Mouse (Mus musculus): Measurements from ENCODE around the gene Adipor1.
"Not testable (repeated sequence)": the region's sequence is repeated elsewhere in the genome, so short reads cannot be mapped to it uniquely, and the experiment has no call there.

Adipor1 gene

DNA sequence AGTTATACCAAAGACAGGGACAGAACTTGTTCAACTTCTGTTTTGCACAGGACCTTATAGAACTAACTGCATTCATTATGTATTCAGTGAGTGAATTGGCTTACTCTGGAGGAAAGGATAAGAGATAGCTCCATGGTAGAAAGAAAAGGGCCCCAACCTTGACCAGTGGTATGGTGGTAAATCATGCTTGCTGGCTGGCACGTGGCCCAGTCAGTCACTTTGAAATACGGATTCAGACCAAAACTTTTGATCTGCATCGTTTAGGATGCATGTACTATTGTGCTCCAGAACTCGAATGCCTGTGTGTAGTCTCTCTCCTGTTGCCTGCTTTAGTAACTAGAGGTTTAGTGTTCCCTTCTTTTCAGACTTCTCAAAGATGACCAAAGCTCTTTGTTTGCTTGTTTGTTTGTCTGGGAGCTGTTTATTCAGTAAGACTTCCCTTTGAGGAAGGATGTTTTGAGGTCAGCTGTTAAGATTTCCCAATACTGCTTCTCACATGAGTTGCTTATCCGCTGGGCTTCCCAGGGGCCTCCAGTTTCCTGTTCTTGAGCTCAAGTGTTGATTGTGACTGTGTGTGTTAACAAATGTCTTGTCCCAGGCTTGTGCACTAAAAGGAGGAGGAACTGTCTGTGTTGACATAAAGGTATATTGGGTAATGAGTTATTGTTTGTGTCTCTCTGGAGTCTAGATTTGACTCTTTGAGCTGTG is 4.7 kb downstream of the Adipor1 start:
- peak in 1 of 2 experiments; percentile 57 for DNase-seq

- no peak for DNase-seq
These were observed 8.7 kb downstream of the Adipor1 start for GRCm38 (mm10) chr1:134423911-134424310.

GRCm38 (mm10) chr1:134426289-134426688 is 11.1 kb downstream of the Adipor1 start:
- DNase-seq, result no peak

- peak in 1 of 2 experiments; percentile 48 for DNase-seq
These were observed 17.8 kb downstream of the Adipor1 start for GRCm38 (mm10) chr1:134433002-134433401.

GRCm38 (mm10) chr1:134433473-134433872 is 18.3 kb downstream of the Adipor1 start:
- DNase-seq, result no peak

DNA sequence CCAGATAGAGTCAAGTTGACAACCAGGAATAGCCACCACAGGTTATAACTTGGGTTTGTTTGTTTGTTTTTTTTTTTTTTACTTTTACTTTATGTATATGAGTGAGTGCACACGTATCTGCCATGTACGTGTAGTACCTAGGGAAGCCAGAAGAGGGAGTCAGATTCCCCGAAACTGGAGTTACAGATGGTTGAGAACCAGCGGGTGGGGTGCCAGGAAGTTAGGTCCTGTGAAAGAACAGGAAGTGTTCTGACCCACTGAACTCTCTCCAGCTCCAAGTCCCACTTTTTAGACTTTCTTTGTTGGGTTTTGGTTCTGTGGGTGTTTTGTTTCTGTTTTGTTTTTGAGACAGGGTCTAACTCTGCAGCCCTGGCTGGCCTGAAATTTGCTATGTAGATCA is 20.2 kb downstream of the Adipor1 start:
- DNase-seq, result peak; percentile 51 to 57

- no peak for DNase-seq
These were observed 25.3 kb downstream of the Adipor1 start for GRCm38 (mm10) chr1:134440437-134440836.

- not testable (repeated sequence) for DNase-seq
These were observed 26.6 kb downstream of the Adipor1 start for GRCm38 (mm10) chr1:134441737-134442136.

DNA sequence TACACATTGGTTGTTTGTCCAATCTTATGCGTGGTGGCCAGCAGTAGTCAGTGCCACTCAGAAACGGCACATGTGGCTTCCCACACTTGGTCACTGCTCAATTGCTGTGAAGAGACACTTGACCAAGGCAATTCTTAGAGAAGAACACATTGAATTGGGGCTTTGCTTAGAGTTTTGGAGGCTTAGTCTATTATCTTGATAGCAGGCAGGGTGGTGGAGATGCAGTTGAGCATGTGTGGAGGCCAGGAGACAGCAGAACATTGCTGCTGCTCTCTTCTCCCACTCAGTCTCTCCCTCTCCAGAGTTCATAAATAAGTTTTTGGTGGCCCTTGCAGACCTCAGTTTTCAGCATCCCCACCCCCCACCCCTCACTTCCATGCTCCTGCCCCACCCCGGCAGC is 27.2 kb downstream of the Adipor1 start:
- DNase-seq, result no peak

DNA sequence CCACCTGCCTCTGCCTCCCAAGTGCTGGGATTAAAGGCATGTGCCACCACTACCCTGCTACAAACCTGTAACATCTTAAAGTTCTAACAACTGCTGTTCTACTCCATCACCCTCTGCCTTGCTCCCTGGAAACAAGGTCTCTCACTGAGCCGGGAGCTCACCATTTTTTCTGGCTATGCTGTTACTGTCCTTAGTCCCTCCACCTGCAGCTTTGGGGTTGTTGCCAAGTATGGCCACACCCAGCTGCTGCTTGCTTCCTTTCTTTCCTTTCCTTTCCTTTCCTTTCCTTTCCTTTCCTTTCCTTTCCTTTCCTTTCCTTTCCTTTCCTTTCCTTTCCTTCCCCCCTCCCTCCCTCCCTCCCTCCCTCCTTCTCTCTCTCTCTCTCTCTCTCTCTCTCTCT is 28.1 kb downstream of the Adipor1 start:
- not testable (repeated sequence) for DNase-seq

DNA sequence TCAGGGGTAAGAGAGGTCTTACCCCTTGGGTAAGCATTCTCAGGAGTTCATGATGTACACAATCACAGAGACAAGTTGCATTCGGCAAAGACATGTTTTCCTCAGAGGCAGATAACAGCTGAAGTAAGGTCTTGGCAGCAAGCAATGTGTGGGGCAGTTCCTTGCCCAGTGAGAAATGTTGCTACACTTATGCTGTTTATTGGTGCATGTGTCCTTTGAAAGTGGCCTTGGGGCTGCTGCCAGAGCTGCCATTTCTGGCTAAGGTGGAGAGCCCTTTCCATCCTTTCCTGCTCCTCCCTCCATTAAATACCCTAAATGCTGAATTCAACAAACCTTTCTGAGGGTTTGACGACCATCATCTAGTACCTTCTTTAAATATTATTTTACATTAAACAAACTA is 30.2 kb downstream of the Adipor1 start:
- DNase-seq, result peak in 1 of 2 experiments; percentile 38

DNA sequence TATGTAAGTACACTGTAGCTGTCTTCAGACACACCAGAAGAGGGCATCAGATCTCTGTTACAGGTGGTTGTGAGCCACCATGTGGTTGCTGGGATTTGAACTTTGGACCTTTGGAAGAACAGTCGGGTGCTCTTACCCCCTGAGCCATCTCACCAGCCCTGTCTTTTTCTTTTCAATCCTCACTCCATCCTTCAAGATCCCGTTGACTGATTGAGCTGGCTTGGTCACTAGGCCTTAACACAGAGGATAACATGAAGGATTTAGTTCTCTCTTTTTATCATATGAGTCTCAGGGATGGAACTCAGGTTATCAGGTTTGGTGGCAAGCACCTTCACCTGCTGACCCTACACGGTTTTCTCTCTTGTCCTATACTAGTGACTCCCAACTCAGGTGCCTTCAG is 33.4 kb downstream of the Adipor1 start:
- DNase-seq, result not testable (repeated sequence)

GRCm38 (mm10) chr1:134450201-134450600 is 35.0 kb downstream of the Adipor1 start:
- no peak for DNase-seq

DNA sequence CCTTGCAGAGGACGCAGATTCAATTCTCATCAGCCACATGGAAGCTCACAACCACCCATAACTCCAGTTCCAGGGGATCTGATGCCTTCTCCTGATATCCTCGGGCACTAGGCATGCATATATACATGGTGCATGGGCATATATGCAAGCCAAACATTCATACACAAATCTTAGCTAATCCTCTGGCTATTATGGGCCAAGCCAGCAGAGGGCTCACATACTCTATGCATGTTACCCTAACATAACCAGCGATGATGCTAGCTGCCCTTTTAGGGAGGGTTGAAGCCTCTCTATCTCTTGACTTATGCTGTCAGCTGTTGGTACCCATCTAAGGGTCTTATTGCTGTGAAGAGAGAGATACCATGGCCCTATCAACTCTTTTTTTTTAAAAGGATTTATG is 35.8 kb downstream of the Adipor1 start:
- peak; percentile 40 to 70 for DNase-seq

GRCm38 (mm10) chr1:134454904-134455824 is 40.0 kb downstream of the Adipor1 start, which contains the start of gene Klhl12:
TSS of gene Klhl12 (plus strand) at chr1:134455531.
- peak; percentile 97 for DNase-seq

DNA sequence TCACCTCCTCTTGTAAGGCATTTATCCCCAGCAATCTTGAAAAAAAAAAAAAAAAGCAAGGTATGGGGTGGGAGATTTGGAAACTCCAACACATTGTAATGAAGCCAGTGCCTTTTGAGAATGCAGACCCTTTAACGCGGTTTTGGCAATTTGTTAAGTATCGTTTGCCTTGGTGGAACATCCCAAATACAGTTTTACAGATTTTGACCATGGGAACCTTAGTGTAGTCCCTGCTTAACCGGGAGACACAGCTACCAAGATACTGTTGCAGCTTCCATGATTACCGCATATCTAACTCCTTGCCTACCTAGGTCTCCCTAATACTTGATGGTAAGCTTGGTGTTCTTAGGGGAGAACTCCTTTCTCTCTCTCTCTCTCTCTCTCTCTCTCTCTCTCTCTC is 40.9 kb downstream of the Adipor1 start:
- DNase-seq, result no peak

DNA sequence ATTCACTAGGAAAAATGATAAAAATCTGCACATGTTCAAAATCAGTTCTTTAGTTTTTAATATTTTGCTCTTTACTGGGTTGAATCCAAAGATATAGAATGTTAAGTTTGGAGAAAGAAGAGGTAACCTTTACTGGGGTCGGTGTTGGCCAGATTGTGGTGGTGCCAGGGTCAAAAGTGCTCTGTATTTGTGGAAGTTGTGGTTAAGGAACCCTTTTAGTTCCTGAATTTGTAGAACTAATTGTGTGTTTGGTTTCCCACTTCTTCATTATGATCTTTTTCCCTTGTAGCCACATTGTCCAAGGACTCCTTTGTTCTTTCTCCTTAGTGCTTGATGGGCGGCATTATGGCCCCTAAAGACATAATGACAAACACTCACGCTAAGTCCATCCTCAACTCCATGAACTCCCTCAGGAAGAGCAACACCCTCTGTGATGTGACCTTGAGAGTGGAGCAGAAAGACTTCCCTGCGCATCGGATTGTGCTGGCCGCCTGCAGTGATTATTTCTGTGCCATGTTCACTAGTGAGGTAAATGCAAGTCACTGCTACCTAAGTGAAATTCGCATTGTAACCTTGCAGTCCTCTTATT is 43.1 kb downstream of the Adipor1 start:
- no peak for DNase-seq

DNA sequence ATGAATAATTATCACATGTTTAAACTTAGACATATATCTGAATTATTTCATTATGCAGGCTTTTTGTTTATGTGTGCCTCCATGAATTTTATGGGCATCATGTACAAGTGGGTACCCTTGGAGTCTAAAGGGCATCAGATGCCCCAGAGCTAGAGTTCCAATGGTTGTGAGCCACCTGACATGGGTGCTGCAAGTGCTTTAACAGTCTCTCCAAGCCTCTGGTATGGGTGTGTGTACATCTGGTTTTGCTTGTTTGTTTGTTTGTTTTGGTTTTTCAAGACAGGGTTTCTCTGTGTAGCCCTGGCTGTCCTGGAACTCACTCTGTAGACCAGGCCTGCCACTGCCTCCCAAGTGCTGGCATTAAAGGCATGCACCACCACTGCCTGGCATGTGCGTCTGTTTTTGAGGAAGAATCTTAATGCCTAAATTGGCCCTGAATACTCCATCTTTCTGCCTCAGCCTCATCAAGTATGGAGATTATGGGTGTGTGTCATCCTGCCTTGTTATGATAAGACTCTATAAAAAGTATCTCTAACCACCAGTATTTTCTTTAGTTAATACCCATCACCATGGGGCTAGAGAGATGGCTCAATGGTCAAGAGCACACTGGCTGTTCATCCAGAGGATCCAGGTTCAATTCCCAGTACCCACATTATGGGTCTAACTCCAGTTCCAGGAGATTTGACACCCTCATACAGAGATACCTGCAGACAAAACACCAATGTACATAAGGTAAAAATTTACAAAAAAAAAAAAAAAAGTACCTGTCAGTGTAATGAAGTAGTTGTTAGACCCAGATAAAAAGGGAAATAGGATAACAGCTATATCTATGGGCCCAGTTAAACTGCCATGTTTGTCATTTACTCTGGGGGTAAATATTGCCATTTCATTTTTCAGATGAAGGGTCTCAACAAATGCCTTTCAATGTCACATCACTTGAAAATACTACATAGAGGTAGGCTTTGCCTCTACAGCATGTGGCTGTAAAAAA is 45.4 kb downstream of the Adipor1 start:
- no peak for DNase-seq
